Mouse (Mus musculus) cerebellum, adult 9-11 months (tissue): ENCODE measurements around the gene Tomm70a.

Experiments used
- DNase-seq: peaks from one replicate; pipeline ENCODE4 v3.0.0; 2022

The Tomm70a gene

GRCm38 (mm10) chr16:57196590-57196989, 75.1 kb downstream of the Tomm70a start:
- DNase-seq: no peak

GRCm38 (mm10) chr16:57197281-57197680, 75.8 kb downstream of the Tomm70a start:
- no peak for DNase-seq
